ENCODE assay signal across 8 mouse cellular contexts in genomic region chr5:142963003-142963704, GRCm38 (mm10). TPM values are rescaled to one million over a fixed set of nuclear protein-coding genes. Genes with fewer than 3 reads are reported as not detected.
DNase-seq lines count a peak whose midpoint lies in the region; ATAC-seq lines count a peak whose summit lies in the region.

No protein-coding gene starts in this region.

- peaks cover 52% of the 10 kb centered on the region for H3K27me3 ChIP-seq in liver, embryonic 16.5 days (ENCODE audit: control insufficient read depth, insufficient read depth, low read depth, low read length)

- ATAC-seq in liver, embryonic 16.5 days (ENCODE audit: low read depth): 0 out of 2 replicates have a peak, but pooled peaks have one; percentile 12
- ATAC-seq in inflammation-experienced regulatory T-cells, adult 6 months: no peak

- H3K4me3 ChIP-seq in liver, embryonic 16.5 days (ENCODE audit: low read depth, low read length): peak overlapping the region; percentile 38

- H3K36me3 ChIP-seq in liver, embryonic 16.5 days (ENCODE audit: control insufficient read depth, insufficient read depth): no peaks in the 10 kb centered on the region

- WGBS in liver, embryonic 16.5 days (ENCODE audit: insufficient replicate concordance): 23% methylated on average over 13 of the region's 13 CpGs

- peak overlapping the region; percentile 43; the same call in 1 of the 2 replicates for H3K9ac ChIP-seq in liver, embryonic 16.5 days (ENCODE audit: low read depth, low read length)

- peak overlapping the region; percentile 46 for H3K4me2 ChIP-seq in liver, embryonic 16.5 days (ENCODE audit: low read depth, low read length)

- peaks cover 12% of the 10 kb centered on the region for H3K4me1 ChIP-seq in liver, embryonic 16.5 days (ENCODE audit: control insufficient read depth, low read depth, low read length)

- no peaks in the 10 kb centered on the region for H3K9me3 ChIP-seq in liver, embryonic 16.5 days (replicated peaks; ENCODE audit: control insufficient read depth, low read length)

- peak; percentile 42 to 66 for DNase-seq in adrenal gland, adult (ENCODE audit: inconsistent age in 2 of 2, low spot score in 1 of 2)
- DNase-seq in adrenal gland, adult 8-10 months: no peak
- DNase-seq in embryo, embryonic 11.5 days (ENCODE audit: low read depth, low spot score): peak; percentile 31
- peak; percentile 38 to 54 for DNase-seq in heart, adult 9 months (ENCODE audit: low spot score in 2 of 2)
- DNase-seq in kidney, postnatal 10 days: peak; percentile 77
- DNase-seq in right cerebral cortex, postnatal 10 days (ENCODE audit: low spot score in 2 of 2): peak; percentile 81 to 84

- peak overlapping the region; percentile 69 for H3K27ac ChIP-seq in liver, embryonic 16.5 days (ENCODE audit: low read length)

RNA-seq across cellular contexts. Expression of gene Fscn1, which starts 3.0 kb away (rescaled TPM):
- total RNA-seq in adrenal gland, adult 8-10 months (2022): 10 to 100 TPM; 22.0 to 33.6 (median 31.7) TPM
- 19.6 and 20.4 TPM in 2 replicates for polyA plus RNA-seq in liver, embryonic 16.5 days (2015; fragmentation: Nextera tagmentation; extraction: Ambion mirVana)
- 1 to 10 TPM in 1 of 3 experiments, not detected in 2; 1.2 TPM for polyA plus RNA-seq in inflammation-experienced regulatory T-cells, adult 6 months (2017; shearing (Covaris generic))

RNA-seq across cellular contexts. Expression of gene Actb, which starts 56.6 kb away (rescaled TPM):
- total RNA-seq in adrenal gland, adult 8-10 months (2022): 1,000 to 10,000 TPM; 3,015 to 3,481 (median 3,228) TPM
- 6,197 and 6,568 TPM in 2 replicates for polyA plus RNA-seq in liver, embryonic 16.5 days (2015; fragmentation: Nextera tagmentation; extraction: Ambion mirVana)
- polyA plus RNA-seq in inflammation-experienced regulatory T-cells, adult 6 months (2017; shearing (Covaris generic)): over 10,000 TPM; 20,020 to 68,742 (median 52,499) TPM
